Mouse (Mus musculus): Measurements from ENCODE around the gene Ppp3r1. TPM values are rescaled to one million over a fixed set of nuclear protein-coding genes. Genes with fewer than 3 reads are reported as not detected.
"Not testable (repeated sequence)": the region's sequence is repeated elsewhere in the genome, so short reads cannot be mapped to it uniquely, and the experiment has no call there.

Gene Ppp3r1
- polyA plus RNA-seq, 1 experiment from 2014 or later: 182 TPM

- Histone ChIP-seq H3K4me1 (replicated peaks; ENCODE audit: control insufficient read depth, insufficient read depth, low read length) (no peaks in the 10 kb centered on the region), H3K36me3 (ENCODE audit: control insufficient read depth, insufficient read depth) (0 out of 2 replicates have a peak, but pooled peaks cover 3% of the 10 kb centered on the region), H3K27ac (ENCODE audit: low read length) (no peak overlapping the region), H3K4me3 (replicated peaks; ENCODE audit: low read length) (no peak overlapping the region), H3K27me3 (replicated peaks; ENCODE audit: control insufficient read depth, insufficient read depth, low read length) (no peaks in the 10 kb centered on the region), H3K9me3 (ENCODE audit: control insufficient read depth, low read length) (no peaks in the 10 kb centered on the region), H3K9ac (replicated peaks; ENCODE audit: low read depth, low read length) (no peak overlapping the region), H3K4me2 (ENCODE audit: low read length) (no peak overlapping the region)
- WGBS: 98% methylated on average over 8 of the region's 8 CpGs
- ATAC-seq: no peak
Measured at GRCm38 (mm10) chr11:17221126-17221525, 62.1 kb downstream of the Ppp3r1 start.

GRCm38 (mm10) chr11:17232792-17233191 lies 73.7 kb downstream of the Ppp3r1 start:
- H3K4me2 ChIP-seq (ENCODE audit: low read length): no peak overlapping the region
- no peaks in the 10 kb centered on the region for H3K27me3 ChIP-seq (replicated peaks; ENCODE audit: control insufficient read depth, insufficient read depth, low read length)
- H3K9ac ChIP-seq (replicated peaks; ENCODE audit: low read depth, low read length): no peak overlapping the region
- H3K4me3 ChIP-seq (replicated peaks; ENCODE audit: low read length): no peak overlapping the region
- no peak overlapping the region for H3K27ac ChIP-seq (ENCODE audit: low read length)
- H3K9me3 ChIP-seq (ENCODE audit: control insufficient read depth, low read length): no peaks in the 10 kb centered on the region
- ATAC-seq: no peak
- no peaks in the 10 kb centered on the region for H3K4me1 ChIP-seq (replicated peaks; ENCODE audit: control insufficient read depth, insufficient read depth, low read length)
- 67% methylated on average over 5 of the region's 5 CpGs for WGBS
- peaks cover 9% of the 10 kb centered on the region for H3K36me3 ChIP-seq (ENCODE audit: control insufficient read depth, insufficient read depth)

GRCm38 (mm10) chr11:17236449-17237037 lies 77.5 kb downstream of the Ppp3r1 start:
- Histone ChIP-seq H3K4me1 (replicated peaks; ENCODE audit: control insufficient read depth, insufficient read depth, low read length) (no peaks in the 10 kb centered on the region), H3K9ac (replicated peaks; ENCODE audit: low read depth, low read length) (no peak overlapping the region), H3K36me3 (ENCODE audit: control insufficient read depth, insufficient read depth) (peaks cover 2% of the 10 kb centered on the region), H3K9me3 (ENCODE audit: control insufficient read depth, low read length) (no peaks in the 10 kb centered on the region), H3K4me3 (replicated peaks; ENCODE audit: low read length) (no peak overlapping the region), H3K27ac (ENCODE audit: low read length) (no peak overlapping the region), H3K4me2 (ENCODE audit: low read length) (no peak overlapping the region), H3K27me3 (replicated peaks; ENCODE audit: control insufficient read depth, insufficient read depth, low read length) (no peaks in the 10 kb centered on the region)
- 94% methylated on average over 5 of the region's 5 CpGs for WGBS
- ATAC-seq: no peak

- not testable (repeated sequence) for H3K9me3 ChIP-seq (ENCODE audit: control insufficient read depth, low read length); H3K36me3 ChIP-seq (ENCODE audit: control insufficient read depth, insufficient read depth); H3K27ac ChIP-seq (ENCODE audit: low read length); H3K9ac ChIP-seq (replicated peaks; ENCODE audit: low read depth, low read length); H3K4me1 ChIP-seq (replicated peaks; ENCODE audit: control insufficient read depth, insufficient read depth, low read length); ATAC-seq; H3K4me3 ChIP-seq (replicated peaks; ENCODE audit: low read length); H3K4me2 ChIP-seq (ENCODE audit: low read length); H3K27me3 ChIP-seq (replicated peaks; ENCODE audit: control insufficient read depth, insufficient read depth, low read length)
- 90% methylated on average over 5 of the region's 5 CpGs for WGBS
Measured at GRCm38 (mm10) chr11:17238598-17238997, 79.5 kb downstream of the Ppp3r1 start.

- Histone ChIP-seq H3K9me3 (ENCODE audit: control insufficient read depth, low read length) (no peaks in the 10 kb centered on the region), H3K36me3 (ENCODE audit: control insufficient read depth, insufficient read depth) (no peaks in the 10 kb centered on the region), H3K4me1 (replicated peaks; ENCODE audit: control insufficient read depth, insufficient read depth, low read length) (no peaks in the 10 kb centered on the region), H3K27ac (ENCODE audit: low read length) (no peak overlapping the region), H3K4me3 (replicated peaks; ENCODE audit: low read length) (no peak overlapping the region), H3K4me2 (ENCODE audit: low read length) (no peak overlapping the region), H3K27me3 (replicated peaks; ENCODE audit: control insufficient read depth, insufficient read depth, low read length) (no peaks in the 10 kb centered on the region), H3K9ac (replicated peaks; ENCODE audit: low read depth, low read length) (no peak overlapping the region)
- ATAC-seq: no peak
Measured at GRCm38 (mm10) chr11:17248715-17249114, 89.7 kb downstream of the Ppp3r1 start.

Other genes starting within 250 kb of the Ppp3r1 start
- gene Fbxo48, start 207.9 kb upstream of the Ppp3r1 start, polyA plus RNA-seq (2015; fragmentation: Nextera tagmentation; extraction: Ambion mirVana): 0.91 and 1.1 TPM in 2 replicates
- gene Cnrip1, start 107.7 kb upstream of the Ppp3r1 start, polyA plus RNA-seq (2015; fragmentation: Nextera tagmentation; extraction: Ambion mirVana): 133 and 160 TPM in 2 replicates
- 3.2 and 3.3 TPM in 2 replicates for gene Plek, start 106.9 kb upstream of the Ppp3r1 start, polyA plus RNA-seq (2015; fragmentation: Nextera tagmentation; extraction: Ambion mirVana)
- gene Wdr92, start 22.8 kb downstream of the Ppp3r1 start, polyA plus RNA-seq (2015; fragmentation: Nextera tagmentation; extraction: Ambion mirVana): 17.5 and 19.4 TPM in 2 replicates
- 44.7 and 47.7 TPM in 2 replicates for gene Pno1, start 52.3 kb downstream of the Ppp3r1 start, polyA plus RNA-seq (2015; fragmentation: Nextera tagmentation; extraction: Ambion mirVana)
- gene C1d, start 98.3 kb downstream of the Ppp3r1 start, polyA plus RNA-seq (2015; fragmentation: Nextera tagmentation; extraction: Ambion mirVana): 107 and 111 TPM in 2 replicates